Mouse (Mus musculus): ENCODE results near the gene Kirrel3. TPM values are rescaled to one million over a fixed set of nuclear protein-coding genes. Genes with fewer than 3 reads are reported as not detected.

The Kirrel3 gene
- polyA plus RNA-seq, 1 experiment from 2014 or later: 4.0 TPM

DNA sequence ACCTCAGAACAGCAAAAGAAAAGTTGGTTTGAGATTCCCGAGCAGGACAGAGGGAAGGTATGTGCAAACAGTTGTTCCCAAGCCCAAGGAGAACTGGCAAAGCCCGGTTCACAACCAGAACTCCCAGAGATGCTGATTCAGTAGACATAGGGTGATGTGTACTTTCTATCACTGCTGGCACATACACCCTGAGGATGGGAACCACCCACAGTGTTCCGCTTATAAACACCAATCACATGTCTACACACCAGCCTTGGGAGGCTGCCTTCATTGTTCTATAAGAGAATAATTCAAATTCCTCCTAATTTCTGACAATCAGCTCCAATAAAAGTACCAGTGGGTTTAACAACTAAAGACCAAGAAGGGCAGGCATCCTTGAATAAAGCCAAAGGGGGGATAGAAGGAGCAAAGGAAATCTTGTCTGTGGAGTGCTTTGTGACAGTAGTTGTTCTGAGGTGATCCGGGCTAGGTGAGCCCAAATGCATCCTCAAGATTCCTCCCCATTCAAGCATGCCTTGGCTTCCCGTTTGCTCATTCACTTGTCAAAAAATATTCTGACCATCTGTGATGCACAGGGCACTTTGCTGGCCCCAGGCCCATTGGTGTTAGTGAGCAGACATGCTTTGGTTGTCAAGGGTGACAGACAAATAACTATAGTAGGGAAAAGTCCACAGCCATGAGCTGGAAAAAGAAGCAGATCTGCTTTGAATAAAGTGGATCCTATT is 266.5 kb downstream of the Kirrel3 start:
- DNase-seq (ENCODE audit: low spot score): no peak

DNA sequence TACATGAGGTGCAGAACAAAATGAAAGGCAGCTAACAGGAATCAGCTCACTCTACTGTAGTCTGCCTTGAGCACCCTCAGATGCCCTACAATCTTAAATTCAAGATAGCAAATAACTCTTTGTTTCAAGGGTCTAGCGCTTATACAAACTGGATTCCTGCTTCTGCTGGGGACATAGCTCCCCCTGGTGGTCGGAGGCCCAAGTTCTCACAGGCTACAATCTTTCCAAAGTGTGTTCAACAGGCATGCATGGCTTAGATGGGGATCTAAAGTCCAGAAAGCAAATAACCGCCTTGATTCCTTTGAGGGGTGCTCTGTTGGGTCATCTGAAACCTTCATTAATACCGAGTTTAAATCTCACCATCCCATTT is 267.1 kb downstream of the Kirrel3 start:
- Histone ChIP-seq H3K36me3 (no peaks in the 10 kb centered on the region), H3K4me1 (peaks cover 33% of the 10 kb centered on the region), H3K4me3 (no peak overlapping the region), H3K27ac (replicated peaks) (no peak overlapping the region; the same call in 1 of the 2 replicates), H3K27me3 (ENCODE audit: low read depth, poor library complexity, severe bottlenecking) (0 out of 2 replicates have a peak, but pooled peaks cover 6% of the 10 kb centered on the region), H3K9me3 (replicated peaks) (no peaks in the 10 kb centered on the region)
- 37% methylated on average over 4 of the region's 4 CpGs for WGBS
- peak; percentile 59 for DNase-seq (ENCODE audit: low spot score)

More for the DNA sequence above, 266.5 kb downstream of the Kirrel3 start:
- 88% methylated on average over 5 of the region's 5 CpGs for WGBS
- no peak overlapping the region; the same call in 1 of the 2 replicates for H3K27ac ChIP-seq (replicated peaks)
- no peak overlapping the region for H3K4me3 ChIP-seq
- 0 out of 2 replicates have a peak, but pooled peaks cover 3% of the 10 kb centered on the region for H3K27me3 ChIP-seq (ENCODE audit: low read depth, poor library complexity, severe bottlenecking)
- H3K4me1 ChIP-seq: peaks cover 33% of the 10 kb centered on the region
- H3K36me3 ChIP-seq: no peaks in the 10 kb centered on the region
- no peaks in the 10 kb centered on the region for H3K9me3 ChIP-seq (replicated peaks)

DNA sequence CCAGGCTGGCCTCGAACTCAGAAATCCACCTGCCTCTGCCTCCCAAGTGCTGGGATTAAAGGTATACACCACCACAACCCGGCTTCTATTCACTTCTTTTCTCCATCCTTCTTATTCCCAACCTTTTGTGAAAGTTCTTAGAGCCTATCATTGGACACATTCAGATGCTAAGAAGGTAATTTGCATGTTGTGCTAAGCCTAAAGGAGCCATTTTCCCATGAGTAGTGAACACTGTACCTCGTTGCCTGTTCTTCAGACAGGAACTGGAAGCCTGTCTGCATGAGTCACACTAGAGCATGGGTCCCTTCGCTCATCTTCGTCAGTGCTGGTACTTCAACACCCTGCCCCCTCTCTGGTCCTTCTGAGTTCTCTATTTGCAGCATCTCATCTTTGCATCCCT is 268.2 kb downstream of the Kirrel3 start:
- H3K4me3 ChIP-seq: no peak overlapping the region
- H3K4me1 ChIP-seq: peaks cover 35% of the 10 kb centered on the region
- no peaks in the 10 kb centered on the region for H3K36me3 ChIP-seq
- peak overlapping the region; percentile 71 for H3K27ac ChIP-seq (replicated peaks)
- no peak for DNase-seq (ENCODE audit: low spot score)
- no peaks in the 10 kb centered on the region for H3K9me3 ChIP-seq (replicated peaks)
- H3K27me3 ChIP-seq (ENCODE audit: low read depth, poor library complexity, severe bottlenecking): 0 out of 2 replicates have a peak, but pooled peaks cover 6% of the 10 kb centered on the region
- WGBS: 67% methylated on average over 5 of the region's 5 CpGs

DNA sequence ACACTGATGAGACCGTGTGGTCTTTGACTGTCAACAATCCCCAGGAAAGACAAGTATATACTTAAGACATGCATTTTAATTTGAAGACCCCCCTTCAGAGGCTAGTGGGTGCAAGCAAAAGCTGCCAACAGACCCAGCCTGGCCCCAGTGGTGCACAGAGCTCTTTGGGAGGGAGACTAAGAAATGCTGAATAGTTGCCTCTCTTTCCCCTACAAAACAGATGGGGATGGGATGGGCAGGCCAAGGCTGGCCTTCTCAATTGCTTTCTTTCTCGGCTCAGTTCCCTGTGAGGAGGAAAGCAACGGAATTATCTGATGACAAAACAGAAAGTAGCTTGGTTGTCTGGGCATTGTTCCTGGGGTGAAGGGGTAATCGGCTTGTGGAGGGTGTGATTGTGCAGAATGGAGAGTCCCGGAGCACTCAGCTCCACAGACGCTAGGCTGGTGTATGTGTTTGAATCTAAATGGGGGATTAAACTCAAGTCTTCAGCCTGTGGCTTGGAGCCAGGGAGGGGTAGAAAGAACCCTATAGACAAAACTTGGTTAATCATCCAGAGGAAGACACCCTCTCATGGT is 268.9 kb downstream of the Kirrel3 start:
- DNase-seq (ENCODE audit: low spot score): peak; percentile 69
- Histone ChIP-seq H3K4me1 (peaks cover 35% of the 10 kb centered on the region), H3K36me3 (no peaks in the 10 kb centered on the region), H3K27ac (replicated peaks) (peak overlapping the region; percentile 71), H3K9me3 (replicated peaks) (no peaks in the 10 kb centered on the region), H3K4me3 (no peak overlapping the region), H3K27me3 (ENCODE audit: low read depth, poor library complexity, severe bottlenecking) (0 out of 2 replicates have a peak, but pooled peaks cover 6% of the 10 kb centered on the region)
- 26% methylated on average over 6 of the region's 6 CpGs for WGBS

DNA sequence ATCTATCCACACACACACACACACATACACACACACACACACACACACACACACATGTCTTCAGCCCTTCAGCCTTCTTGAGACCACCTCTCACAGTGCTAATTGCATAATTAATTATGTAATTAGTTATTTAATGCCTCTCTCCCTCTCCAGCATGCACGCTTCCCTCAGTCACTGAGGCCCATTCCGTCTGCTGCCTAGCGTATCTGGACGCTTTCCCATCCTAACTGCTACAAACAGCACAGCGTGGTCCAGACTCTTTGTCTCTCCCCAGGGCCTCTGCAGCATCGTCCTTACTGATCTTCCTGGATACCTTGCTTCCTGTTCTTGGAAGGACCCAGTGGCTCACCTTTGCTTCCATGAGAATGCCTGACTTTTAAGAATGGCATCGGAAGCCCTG is 270.4 kb downstream of the Kirrel3 start:
- WGBS: 91% methylated on average over 7 of the region's 7 CpGs
- Histone ChIP-seq H3K27ac (replicated peaks) (peak overlapping the region; percentile 71), H3K36me3 (no peaks in the 10 kb centered on the region), H3K4me3 (no peak overlapping the region), H3K4me1 (peaks cover 39% of the 10 kb centered on the region), H3K9me3 (replicated peaks) (no peaks in the 10 kb centered on the region), H3K27me3 (ENCODE audit: low read depth, poor library complexity, severe bottlenecking) (0 out of 2 replicates have a peak, but pooled peaks cover 6% of the 10 kb centered on the region)
- DNase-seq (ENCODE audit: low spot score): no peak

DNA sequence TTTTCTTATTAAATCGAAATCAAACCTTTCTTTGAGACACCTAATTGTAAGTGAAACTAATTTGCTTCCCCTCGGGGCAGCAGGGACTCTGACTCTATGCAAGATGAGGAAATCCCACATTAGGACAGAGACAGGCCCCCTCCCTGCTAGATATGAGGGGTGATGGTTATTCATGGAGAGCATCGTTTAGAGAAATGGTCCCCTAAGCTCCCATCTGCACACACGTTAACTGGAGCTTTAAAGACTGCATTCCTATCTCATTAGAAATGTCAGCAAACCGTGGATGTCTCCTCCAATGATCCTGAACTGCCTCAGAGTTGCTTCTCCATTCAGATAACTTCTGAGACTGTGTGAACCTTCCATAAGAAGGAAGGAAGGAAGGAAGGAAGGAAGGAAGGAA is 273.2 kb downstream of the Kirrel3 start:
- H3K27ac ChIP-seq (replicated peaks): peak overlapping the region; percentile 28; the same call in 1 of the 2 replicates
- H3K4me3 ChIP-seq: no peak overlapping the region
- peaks cover 35% of the 10 kb centered on the region for H3K4me1 ChIP-seq
- no peaks in the 10 kb centered on the region for H3K9me3 ChIP-seq (replicated peaks)
- H3K36me3 ChIP-seq: no peaks in the 10 kb centered on the region
- no peak for DNase-seq (ENCODE audit: low spot score)
- 75% methylated on average over 5 of the region's 5 CpGs for WGBS
- 0 out of 2 replicates have a peak, but pooled peaks cover 6% of the 10 kb centered on the region for H3K27me3 ChIP-seq (ENCODE audit: low read depth, poor library complexity, severe bottlenecking)

DNA sequence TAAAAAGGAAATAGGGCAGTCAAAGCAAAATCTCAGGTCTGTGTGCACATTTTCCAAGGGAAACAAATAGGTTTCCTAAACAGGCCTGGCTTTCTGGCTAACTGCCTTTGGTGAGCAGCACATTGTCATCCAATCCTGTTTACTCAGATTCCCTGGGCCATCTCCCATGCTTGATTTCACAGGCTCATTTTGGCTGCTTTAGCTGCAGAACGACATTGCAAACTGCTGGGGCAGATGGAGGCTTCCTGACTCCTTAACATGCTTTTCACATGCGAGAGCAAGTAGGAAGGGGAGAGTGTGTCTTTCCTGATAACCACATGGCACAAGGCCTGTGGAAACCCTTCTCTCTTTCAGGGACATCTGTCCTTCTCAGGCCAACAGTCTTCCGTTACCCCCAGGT is 274.8 kb downstream of the Kirrel3 start:
- Histone ChIP-seq H3K9me3 (replicated peaks) (no peaks in the 10 kb centered on the region), H3K27me3 (ENCODE audit: low read depth, poor library complexity, severe bottlenecking) (0 out of 2 replicates have a peak, but pooled peaks cover 6% of the 10 kb centered on the region), H3K4me1 (peaks cover 20% of the 10 kb centered on the region), H3K4me3 (no peak overlapping the region), H3K36me3 (no peaks in the 10 kb centered on the region), H3K27ac (replicated peaks) (peak overlapping the region; percentile 68)
- no peak for DNase-seq (ENCODE audit: low spot score)
- WGBS: 50% methylated on average over 3 of the region's 3 CpGs

DNA sequence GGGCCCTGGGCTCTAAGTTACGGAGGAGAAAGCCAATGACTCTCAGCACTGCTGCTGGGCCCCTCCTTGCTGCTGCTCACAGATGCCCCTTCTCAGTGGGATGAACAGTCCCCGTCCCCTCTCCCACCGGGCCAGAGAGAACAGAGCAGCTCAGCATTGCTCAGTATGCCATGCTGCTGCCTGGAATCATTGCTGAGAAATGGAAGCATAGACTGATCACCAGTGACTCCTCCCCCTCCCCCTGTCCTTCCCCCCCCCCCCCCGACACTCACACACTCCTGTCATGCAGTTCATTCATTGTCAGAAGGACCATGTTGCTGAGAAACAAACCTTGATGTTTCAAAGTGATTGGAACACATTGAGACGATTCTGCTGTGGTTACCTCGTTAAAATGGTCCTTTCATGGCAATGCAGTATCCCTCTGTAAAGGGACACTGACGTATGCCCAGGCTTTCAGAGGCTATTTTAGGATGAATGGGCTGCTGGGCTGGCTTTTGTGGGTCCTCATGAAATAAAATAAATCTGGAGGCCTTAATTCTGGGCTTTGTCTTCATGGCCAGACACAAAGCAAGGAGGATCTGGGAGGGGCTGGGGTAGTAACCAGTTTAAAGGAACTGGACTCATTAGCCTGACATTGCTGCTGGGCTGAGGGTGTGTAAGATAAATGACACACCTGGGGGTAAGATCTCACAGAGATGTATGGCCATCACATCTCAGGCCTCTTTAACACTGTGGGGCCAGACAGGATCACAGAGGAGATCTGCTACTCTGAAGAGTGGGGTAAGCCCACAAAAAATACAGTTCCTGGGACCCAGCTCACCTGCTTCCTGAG is 281.3 kb downstream of the Kirrel3 start:
- H3K9me3 ChIP-seq (replicated peaks): peaks cover 16% of the 10 kb centered on the region; the same call in 1 of the 2 replicates
- no peaks in the 10 kb centered on the region for H3K36me3 ChIP-seq
- no peaks in the 10 kb centered on the region for H3K27me3 ChIP-seq (ENCODE audit: low read depth, poor library complexity, severe bottlenecking)
- WGBS: 42% methylated on average over 7 of the region's 7 CpGs
- no peak overlapping the region for H3K4me3 ChIP-seq
- DNase-seq (ENCODE audit: low spot score): no peak
- peak overlapping the region; percentile 59 for H3K27ac ChIP-seq (replicated peaks)
- peaks cover 8% of the 10 kb centered on the region; the same call in 1 of the 2 replicates for H3K4me1 ChIP-seq

DNA sequence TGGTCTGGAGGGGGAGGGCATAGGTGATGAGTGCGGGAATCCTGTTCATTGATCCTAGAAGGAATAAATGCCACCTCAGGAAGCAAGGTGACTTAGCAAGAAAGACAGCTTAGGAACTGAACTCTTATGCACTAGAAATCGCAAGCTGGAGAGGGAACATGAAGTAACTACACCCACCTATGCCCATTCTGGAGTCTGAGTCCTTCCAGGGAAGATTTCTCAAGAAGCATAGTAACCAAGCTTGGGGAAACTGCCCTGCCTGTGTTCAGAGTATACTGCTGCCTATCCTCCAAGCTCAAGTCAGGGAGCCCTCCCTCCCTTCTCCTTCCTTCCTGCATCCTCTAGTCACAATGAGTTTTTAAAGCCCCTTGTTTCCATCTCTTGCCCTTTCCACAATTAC is 283.3 kb downstream of the Kirrel3 start:
- H3K27me3 ChIP-seq (ENCODE audit: low read depth, poor library complexity, severe bottlenecking): no peaks in the 10 kb centered on the region
- 97% methylated on average over 2 of the region's 2 CpGs for WGBS
- H3K9me3 ChIP-seq (replicated peaks): peaks cover 16% of the 10 kb centered on the region; the same call in 1 of the 2 replicates
- no peak overlapping the region for H3K4me3 ChIP-seq
- DNase-seq (ENCODE audit: low spot score): no peak
- H3K27ac ChIP-seq (replicated peaks): no peak overlapping the region
- no peaks in the 10 kb centered on the region for H3K36me3 ChIP-seq
- peaks cover 8% of the 10 kb centered on the region; the same call in 1 of the 2 replicates for H3K4me1 ChIP-seq

DNA sequence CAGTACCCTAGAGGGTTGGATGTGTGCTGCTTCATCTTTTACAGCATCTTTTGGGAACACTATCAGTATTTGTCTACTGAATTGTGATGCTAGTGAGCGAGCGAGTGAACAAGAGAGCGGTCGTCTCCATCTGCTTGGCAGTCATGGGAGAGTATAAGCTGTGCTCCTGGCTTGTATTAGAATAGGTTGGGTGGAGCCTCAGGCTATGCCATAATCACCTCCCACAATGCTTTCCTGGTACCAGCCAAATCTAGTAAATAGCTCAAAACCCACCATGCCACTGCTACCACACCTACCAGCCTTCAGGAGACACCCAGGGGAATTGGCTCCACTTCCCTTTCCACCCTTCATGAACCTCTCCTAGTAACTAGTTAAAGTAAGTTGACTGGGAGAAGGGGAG is 285.3 kb downstream of the Kirrel3 start:
- Histone ChIP-seq H3K27me3 (ENCODE audit: low read depth, poor library complexity, severe bottlenecking) (no peaks in the 10 kb centered on the region), H3K27ac (replicated peaks) (no peak overlapping the region), H3K4me1 (peaks cover 8% of the 10 kb centered on the region; the same call in 1 of the 2 replicates), H3K4me3 (no peak overlapping the region), H3K36me3 (no peaks in the 10 kb centered on the region), H3K9me3 (replicated peaks) (peaks cover 16% of the 10 kb centered on the region; the same call in 1 of the 2 replicates)
- no peak for DNase-seq (ENCODE audit: low spot score)
- WGBS: 92% methylated on average over 4 of the region's 4 CpGs

DNA sequence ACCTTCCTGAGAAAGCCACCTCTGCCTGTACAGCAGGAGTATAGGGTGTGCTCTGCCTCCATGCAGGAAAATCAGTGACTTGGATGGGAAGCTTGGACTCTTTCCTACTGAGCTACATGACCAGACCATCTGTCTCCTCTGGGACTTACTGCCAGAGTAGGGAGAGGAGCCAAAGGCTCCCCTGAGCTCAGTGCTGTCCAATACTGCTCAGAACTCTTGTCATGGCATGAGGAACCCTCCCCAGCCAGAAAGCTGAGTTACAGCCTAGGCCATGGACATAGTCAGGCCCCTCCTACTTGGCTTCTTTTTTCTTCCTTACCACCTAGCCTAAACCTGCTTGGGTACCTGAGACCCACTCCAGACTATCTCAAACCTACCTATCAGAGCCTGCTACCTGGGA is 285.7 kb downstream of the Kirrel3 start:
- peaks cover 8% of the 10 kb centered on the region; the same call in 1 of the 2 replicates for H3K4me1 ChIP-seq
- H3K36me3 ChIP-seq: no peaks in the 10 kb centered on the region
- H3K9me3 ChIP-seq (replicated peaks): peaks cover 16% of the 10 kb centered on the region; the same call in 1 of the 2 replicates
- no peaks in the 10 kb centered on the region for H3K27me3 ChIP-seq (ENCODE audit: low read depth, poor library complexity, severe bottlenecking)
- DNase-seq (ENCODE audit: low spot score): no peak
- H3K27ac ChIP-seq (replicated peaks): no peak overlapping the region
- H3K4me3 ChIP-seq: no peak overlapping the region

DNA sequence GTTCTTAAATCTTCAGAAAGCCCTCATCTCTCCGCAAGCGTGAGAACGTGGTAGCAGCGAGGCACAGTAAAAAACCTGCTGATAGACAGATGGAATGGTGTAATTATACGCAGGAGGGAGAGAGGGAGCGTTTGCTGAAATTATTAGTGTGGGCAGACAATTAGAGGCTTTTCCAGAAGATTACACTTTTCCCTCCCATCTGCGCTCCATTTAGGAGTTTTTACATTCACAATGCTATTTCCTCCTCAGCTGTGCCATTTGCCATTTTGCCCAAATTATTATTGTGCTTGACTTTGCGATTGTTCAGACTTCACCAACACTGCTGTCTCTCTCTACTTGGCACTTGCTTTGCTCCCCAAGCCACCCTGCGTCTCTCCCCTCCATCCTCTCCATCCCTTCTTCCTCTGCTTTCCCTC is 286.3 kb downstream of the Kirrel3 start:
- DNase-seq (ENCODE audit: low spot score): no peak
- Histone ChIP-seq H3K9me3 (replicated peaks) (peaks cover 16% of the 10 kb centered on the region; the same call in 1 of the 2 replicates), H3K36me3 (no peaks in the 10 kb centered on the region), H3K4me3 (no peak overlapping the region), H3K27me3 (ENCODE audit: low read depth, poor library complexity, severe bottlenecking) (no peaks in the 10 kb centered on the region), H3K4me1 (peaks cover 2% of the 10 kb centered on the region; the same call in 1 of the 2 replicates), H3K27ac (replicated peaks) (no peak overlapping the region)
- 89% methylated on average over 9 of the region's 9 CpGs for WGBS
